Comparison of ENCODE assay signal across 9 mouse cellular contexts in genomic region chr13:92611254-92611784, GRCm38 (mm10). TPM values are rescaled to one million over a fixed set of nuclear protein-coding genes. Genes with fewer than 3 reads are reported as not detected.
A peak's percentile ranks its signal among the peaks of the same experiment; 100 is the strongest.
DNase-seq lines count a peak whose midpoint lies in the region; ATAC-seq lines count a peak whose summit lies in the region.
"Had no signal": no experiment of that assay in that cellular context is flagged by ENCODE, and none has a peak within 500 bp of the region (broad histone marks: within the 10 kb centered on the region; RNA-seq: fewer than 3 reads in every experiment).

No protein-coding gene starts in this region.

- H3K4me3 ChIP-seq in neural tube, embryonic 11.5 days (ENCODE audit: low read depth, low read length), result peak overlapping the region; percentile 73
- peak overlapping the region; percentile 77 for H3K4me3 ChIP-seq in hindbrain, embryonic 10.5 days
- peak overlapping the region; percentile 80 for H3K4me3 ChIP-seq in macrophage (ENCODE audit: inconsistent target)

- WGBS in neural tube, embryonic 11.5 days, result under 1% methylated on average over 42 of the region's 43 CpGs
- under 1% methylated on average over 43 of the region's 43 CpGs for WGBS in hindbrain, embryonic 10.5 days
- under 1% methylated on average over 42 of the region's 43 CpGs for WGBS in macrophage (ENCODE audit: missing documents)

- H3K79me2 ChIP-seq in macrophage (ENCODE audit: inconsistent target), result no peaks in the 10 kb centered on the region

- peak; percentile 56 for ATAC-seq in neural tube, embryonic 11.5 days (ENCODE audit: insufficient read depth, low FRiP score, low TSS enrichment)

- peak overlapping the region; percentile 65 for H3K27ac ChIP-seq in neural tube, embryonic 11.5 days (ENCODE audit: low read depth, low read length)
- peak overlapping the region; percentile 91 for H3K27ac ChIP-seq in hindbrain, embryonic 10.5 days
- no peak overlapping the region for H3K27ac ChIP-seq in macrophage

- no peaks in the 10 kb centered on the region for H3K9me3 ChIP-seq in neural tube, embryonic 11.5 days (ENCODE audit: control insufficient read depth, low read length)
- H3K9me3 ChIP-seq in hindbrain, embryonic 10.5 days, result no peaks in the 10 kb centered on the region

- peak overlapping the region; percentile 75 for H3K9ac ChIP-seq in neural tube, embryonic 11.5 days (ENCODE audit: low read length)

- H3K4me2 ChIP-seq in neural tube, embryonic 11.5 days (ENCODE audit: low read depth), result peak overlapping the region; percentile 85

- no peaks in the 10 kb centered on the region for H3K27me3 ChIP-seq in neural tube, embryonic 11.5 days (ENCODE audit: control insufficient read depth, insufficient read depth, low read length)
- peaks cover 14% of the 10 kb centered on the region; the same call in 1 of the 2 replicates for H3K27me3 ChIP-seq in hindbrain, embryonic 10.5 days (ENCODE audit: insufficient read depth, poor library complexity, severe bottlenecking)

- 0 out of 2 replicates have a peak, but pooled peaks cover 7% of the 10 kb centered on the region for H3K4me1 ChIP-seq in neural tube, embryonic 11.5 days (ENCODE audit: control insufficient read depth, insufficient read depth, low read length)
- H3K4me1 ChIP-seq in hindbrain, embryonic 10.5 days (replicated peaks), result peaks cover 28% of the 10 kb centered on the region

- no peaks in the 10 kb centered on the region for H3K36me3 ChIP-seq in neural tube, embryonic 11.5 days (ENCODE audit: control insufficient read depth, insufficient read depth, low read length)
- H3K36me3 ChIP-seq in hindbrain, embryonic 10.5 days, result no peaks in the 10 kb centered on the region
- H3K36me3 ChIP-seq in macrophage (ENCODE audit: inconsistent target), result no peaks in the 10 kb centered on the region

- peak; percentile 59 for DNase-seq in embryo, embryonic 10 days (ENCODE audit: low spot score)
- DNase-seq in embryo, embryonic 11 days, result no peak
- DNase-seq in neural tube, embryonic 11.5 days (ENCODE audit: low spot score), result no peak
- DNase-seq in neural tube, embryonic 10.5 days (ENCODE audit: extremely low spot score, low spot score), result no peak
- no peak for DNase-seq in hindbrain, embryonic 10.5 days (ENCODE audit: low spot score)
- no peak for DNase-seq in ovary, postnatal 36 days (ENCODE audit: low spot score)
- DNase-seq in ovary, postnatal 10 days (ENCODE audit: low spot score), result no peak

RNA-seq across cellular contexts. Expression of gene Serinc5, which starts 0.4 kb away (rescaled TPM):
- 18.0 and 21.0 TPM in 2 replicates for polyA plus RNA-seq in neural tube, embryonic 11.5 days (2014; fragmentation: Nextera tagmentation; extraction: Ambion mirVana)
- polyA plus RNA-seq in hindbrain, embryonic 10.5 days (2016; fragmentation: Nextera tagmentation; extraction: Ambion mirVana), result 10.6 and 13.3 TPM in 2 replicates
- 10 to 100 TPM in 9 of 26 experiments, 1 to 10 TPM in 17; 2.2 to 14.9 (median 6.5) TPM for total RNA-seq in macrophage (2018; cell fraction: chromatin; rRNA removed)
- total RNA-seq in macrophage (2018; cell fraction: cytosol; rRNA removed), result 10 to 100 TPM in 9 of 26 experiments, 1 to 10 TPM in 17; 1.2 to 14.6 (median 5.7) TPM
- 10 to 100 TPM in 11 of 26 experiments, 1 to 10 TPM in 15; 2.8 to 23.5 (median 6.9) TPM for total RNA-seq in macrophage (2018; cell fraction: nucleus; rRNA removed)
- polyA plus RNA-seq in macrophage (2018), result 3.1 to 9.9 TPM (median 5.8 TPM) in 3 replicates

RNA-seq across cellular contexts. Expression of gene Spz1, which starts 35.3 kb away (rescaled TPM):
- not detected in 2 replicates for polyA plus RNA-seq in neural tube, embryonic 11.5 days (2014; fragmentation: Nextera tagmentation; extraction: Ambion mirVana)
- not detected in 2 replicates for polyA plus RNA-seq in hindbrain, embryonic 10.5 days (2016; fragmentation: Nextera tagmentation; extraction: Ambion mirVana)
- total RNA-seq in macrophage (2018; cell fraction: chromatin; rRNA removed), result not detected
- total RNA-seq in macrophage (2018; cell fraction: cytosol; rRNA removed), result not detected
- total RNA-seq in macrophage (2018; cell fraction: nucleus; rRNA removed), result not detected
- polyA plus RNA-seq in macrophage (2018), result not detected in 3 replicates
- total RNA-seq: hematopoietic stem cell, adult 5-6 weeks had no signal
